Mouse (Mus musculus): ENCODE data around the gene Rnase2b. TPM values are rescaled to one million over a fixed set of nuclear protein-coding genes. Genes with fewer than 3 reads are reported as not detected.
"Not testable (repeated sequence)": the region's sequence is repeated elsewhere in the genome, so short reads cannot be mapped to it uniquely, and the experiment has no call there.

The Rnase2b gene
- total and polyA plus RNA-seq, 2 experiments from 2014 or later, result not detected

DNA sequence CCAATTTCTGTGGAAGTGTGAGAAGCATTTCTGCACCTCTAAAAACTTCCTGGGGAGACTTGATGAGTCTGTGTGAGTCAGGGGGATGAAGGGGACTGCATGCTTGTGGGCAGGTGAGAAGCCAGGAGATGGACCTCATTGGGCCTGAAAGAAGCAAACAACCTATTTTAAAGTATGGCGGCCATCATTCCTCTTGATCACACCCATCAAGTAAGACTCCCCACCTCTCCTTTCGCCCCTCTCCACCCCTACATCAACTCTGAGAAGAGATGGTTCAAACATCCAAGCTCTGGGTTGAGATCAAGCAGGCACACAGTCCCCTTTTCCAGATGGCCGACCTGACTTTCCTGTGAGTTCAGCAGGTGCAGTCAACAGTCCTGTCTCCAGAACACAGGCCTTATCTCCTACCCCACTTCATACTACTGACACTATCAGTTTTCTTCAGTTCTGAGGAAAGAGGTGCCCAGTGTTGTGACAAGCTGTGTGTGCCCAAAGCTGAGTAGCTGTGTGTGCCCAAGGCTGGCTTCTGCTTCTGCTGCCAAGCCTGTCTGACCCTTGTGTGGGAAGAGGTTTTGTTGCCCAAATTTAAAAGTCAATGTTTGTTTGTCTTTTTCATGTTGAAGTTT lies 11.7 kb upstream of the Rnase2b start:
- Histone ChIP-seq H3K4me3 (ENCODE audit: low read depth, low read length) (no peak overlapping the region), H3K27me3 (ENCODE audit: insufficient read depth, low read length) (no peaks in the 10 kb centered on the region), H3K4me1 (ENCODE audit: insufficient read depth) (no peaks in the 10 kb centered on the region), H3K36me3 (ENCODE audit: insufficient read depth) (no peaks in the 10 kb centered on the region), H3K9ac (no peak overlapping the region), H3K27ac (ENCODE audit: low read depth, low read length) (no peak overlapping the region), H3K9me3 (ENCODE audit: low read length) (no peaks in the 10 kb centered on the region), H3K4me2 (ENCODE audit: low read depth) (no peak overlapping the region)
- DNase-seq, result no peak
- WGBS, result 91% methylated on average over 3 of the region's 3 CpGs
- TF ChIP-seq CTCF (IDR thresholded peaks at IDR 0.05; ENCODE audit: low read depth), result no peak
- ATAC-seq, result no peak

DNA sequence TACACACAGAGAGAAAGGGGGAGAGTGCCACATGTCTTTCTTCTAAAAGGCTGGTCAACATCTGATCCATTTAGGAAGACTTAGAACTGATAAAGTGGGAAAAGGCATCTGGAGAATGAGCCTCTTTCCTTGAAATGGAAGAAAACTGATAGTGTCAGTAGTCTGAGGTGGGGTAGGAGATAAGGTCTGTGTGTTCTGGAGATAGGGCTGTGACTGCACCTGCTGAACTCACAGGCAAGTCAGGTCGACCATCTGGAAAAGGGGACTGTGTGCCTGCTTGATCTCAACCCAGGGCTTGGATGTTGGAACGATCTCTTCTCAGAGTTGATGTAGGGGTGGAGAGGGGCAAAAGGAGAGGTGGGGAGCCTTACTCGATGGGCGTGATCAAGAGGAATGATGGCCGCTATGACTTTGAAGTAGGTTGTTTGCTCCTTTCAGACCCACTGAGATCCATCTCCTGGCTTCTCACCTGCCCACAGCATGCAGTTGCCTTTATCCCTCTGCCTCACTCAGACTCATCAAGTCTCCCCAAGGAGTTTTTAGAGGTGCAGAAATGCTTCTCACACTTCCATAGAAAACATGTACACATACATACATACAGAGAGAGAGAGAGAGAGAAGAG lies 9.7 kb upstream of the Rnase2b start:
- H3K4me3 ChIP-seq (ENCODE audit: low read depth, low read length), result no peak overlapping the region
- no peaks in the 10 kb centered on the region for H3K27me3 ChIP-seq (ENCODE audit: insufficient read depth, low read length)
- H3K27ac ChIP-seq (ENCODE audit: low read depth, low read length), result no peak overlapping the region
- DNase-seq (no peak), ATAC-seq (no peak)
- H3K4me2 ChIP-seq (ENCODE audit: low read depth), result no peak overlapping the region
- no peak overlapping the region for H3K9ac ChIP-seq
- no peaks in the 10 kb centered on the region for H3K9me3 ChIP-seq (ENCODE audit: low read length)
- no peak for TF ChIP-seq CTCF (IDR thresholded peaks at IDR 0.05; ENCODE audit: low read depth)
- no peaks in the 10 kb centered on the region for H3K4me1 ChIP-seq (ENCODE audit: insufficient read depth)
- WGBS, result 89% methylated on average over 5 of the region's 5 CpGs
- no peaks in the 10 kb centered on the region for H3K36me3 ChIP-seq (ENCODE audit: insufficient read depth)

DNA sequence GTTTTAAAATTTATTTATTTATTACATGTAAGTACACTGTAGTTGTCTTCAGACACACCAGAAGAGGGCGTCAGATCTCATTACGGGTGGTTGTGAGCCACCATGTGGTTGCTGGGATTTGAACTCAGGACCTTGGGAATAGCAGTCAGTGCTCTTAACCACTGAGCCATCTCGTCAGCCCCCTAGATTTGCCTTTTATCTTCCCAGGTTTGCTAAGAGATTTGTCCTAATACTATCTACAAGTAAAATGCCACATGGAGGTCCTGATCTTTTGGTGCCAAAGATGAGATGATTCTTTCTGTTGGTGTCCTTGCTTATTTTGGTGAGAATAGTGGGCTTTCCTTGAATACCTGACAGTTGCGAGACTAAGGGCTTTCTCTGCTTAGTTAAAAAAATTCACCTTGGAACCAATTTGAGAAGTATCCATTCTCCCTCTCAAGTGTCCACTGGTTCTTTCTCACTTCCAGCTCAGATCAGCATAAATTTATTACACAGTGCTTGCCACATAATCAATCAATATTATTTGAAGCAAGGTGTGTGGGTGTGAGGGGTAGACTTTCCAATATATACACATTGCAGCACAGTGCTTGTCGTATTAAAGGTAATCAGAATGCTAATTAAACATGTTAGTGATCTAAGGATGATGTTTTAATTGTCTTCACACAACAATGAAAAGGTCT lies 5.9 kb upstream of the Rnase2b start:
- ATAC-seq (no peak), DNase-seq (no peak)
- Histone ChIP-seq H3K27me3 (ENCODE audit: insufficient read depth, low read length) (no peaks in the 10 kb centered on the region), H3K4me3 (ENCODE audit: low read depth, low read length) (no peak overlapping the region), H3K9ac (no peak overlapping the region), H3K27ac (ENCODE audit: low read depth, low read length) (no peak overlapping the region), H3K36me3 (ENCODE audit: insufficient read depth) (no peaks in the 10 kb centered on the region), H3K4me1 (ENCODE audit: insufficient read depth) (no peaks in the 10 kb centered on the region), H3K9me3 (ENCODE audit: low read length) (no peaks in the 10 kb centered on the region), H3K4me2 (ENCODE audit: low read depth) (no peak overlapping the region)
- WGBS, result 87% methylated on average over 5 of the region's 5 CpGs
- no peak for TF ChIP-seq CTCF (IDR thresholded peaks at IDR 0.05; ENCODE audit: low read depth)

DNA sequence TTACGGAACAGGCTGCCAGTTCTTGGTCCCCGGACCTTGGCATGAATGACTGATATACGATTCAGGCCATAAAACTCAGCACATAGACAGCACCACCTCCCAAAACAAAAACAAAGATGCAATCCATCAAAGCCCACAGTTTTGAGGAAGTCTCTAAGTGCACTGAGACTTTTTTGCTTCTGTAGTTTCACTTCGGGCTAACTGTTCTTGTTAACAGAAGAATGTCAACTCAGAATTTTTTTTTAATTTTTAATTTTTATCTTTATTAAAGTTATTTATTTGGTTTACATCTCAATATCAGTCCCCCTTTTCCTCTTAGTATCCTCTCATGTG lies 5.4 kb upstream of the Rnase2b start:
- no peaks in the 10 kb centered on the region for H3K36me3 ChIP-seq (ENCODE audit: insufficient read depth)
- no peak overlapping the region for H3K9ac ChIP-seq
- no peak for ATAC-seq
- no peaks in the 10 kb centered on the region for H3K4me1 ChIP-seq (ENCODE audit: insufficient read depth)
- H3K4me2 ChIP-seq (ENCODE audit: low read depth), result no peak overlapping the region
- H3K27me3 ChIP-seq (ENCODE audit: insufficient read depth, low read length), result no peaks in the 10 kb centered on the region
- WGBS, result 77% methylated on average over 4 of the region's 4 CpGs
- no peaks in the 10 kb centered on the region for H3K9me3 ChIP-seq (ENCODE audit: low read length)
- no peak for DNase-seq
- TF ChIP-seq CTCF (IDR thresholded peaks at IDR 0.05; ENCODE audit: low read depth), result no peak
- H3K27ac ChIP-seq (ENCODE audit: low read depth, low read length), result no peak overlapping the region
- no peak overlapping the region for H3K4me3 ChIP-seq (ENCODE audit: low read depth, low read length)

DNA sequence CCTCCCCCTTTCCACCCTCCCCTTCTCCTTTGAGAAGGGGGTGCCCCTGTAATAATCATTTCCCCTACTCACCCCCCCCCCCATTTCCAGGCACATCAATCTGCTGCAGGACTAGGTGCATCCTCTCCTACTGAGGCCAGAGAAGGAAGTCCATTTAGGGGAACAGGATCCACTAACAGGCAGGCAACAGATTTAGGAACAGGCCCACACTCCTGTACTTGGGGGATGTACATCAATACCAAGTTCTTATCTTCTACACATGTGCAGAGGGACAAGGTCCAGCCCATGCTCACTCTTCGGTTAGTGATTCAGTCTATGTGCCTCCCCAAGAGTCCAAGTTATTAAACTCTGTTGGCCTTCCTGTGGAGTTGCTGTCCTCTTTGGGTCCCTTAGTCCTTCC lies 5.0 kb upstream of the Rnase2b start:
- Histone ChIP-seq H3K4me3 (ENCODE audit: low read depth, low read length) (no peak overlapping the region), H3K9ac (no peak overlapping the region), H3K4me1 (ENCODE audit: insufficient read depth) (no peaks in the 10 kb centered on the region), H3K9me3 (ENCODE audit: low read length) (no peaks in the 10 kb centered on the region), H3K36me3 (ENCODE audit: insufficient read depth) (no peaks in the 10 kb centered on the region), H3K27ac (ENCODE audit: low read depth, low read length) (no peak overlapping the region), H3K27me3 (ENCODE audit: insufficient read depth, low read length) (no peaks in the 10 kb centered on the region), H3K4me2 (ENCODE audit: low read depth) (no peak overlapping the region)
- DNase-seq (no peak), ATAC-seq (no peak)
- TF ChIP-seq CTCF (IDR thresholded peaks at IDR 0.05; ENCODE audit: low read depth), result no peak
- 100% methylated on average over 1 of the region's 1 CpGs for WGBS

DNA sequence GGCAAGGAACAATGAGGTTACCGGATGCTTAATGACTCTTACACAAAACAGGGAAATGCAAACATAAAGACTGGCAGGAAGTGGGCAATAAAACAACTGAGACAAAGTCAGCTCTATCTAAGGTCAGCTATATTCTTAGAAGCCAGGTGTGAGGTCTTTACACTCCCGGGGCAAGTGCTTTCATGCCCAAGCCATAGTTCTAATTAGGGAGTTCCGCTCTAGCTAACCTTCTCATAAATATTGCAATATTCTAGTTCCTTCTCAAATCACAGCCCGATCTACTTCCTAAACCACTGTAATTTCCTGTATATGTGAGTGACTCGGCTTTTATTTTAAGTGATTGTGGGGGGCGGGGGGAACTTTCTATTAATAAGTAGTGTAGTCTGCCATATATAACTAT lies 1.3 kb downstream of the Rnase2b start:
- H3K27ac ChIP-seq (ENCODE audit: low read depth, low read length); H3K4me1 ChIP-seq (ENCODE audit: insufficient read depth); H3K9ac ChIP-seq; H3K36me3 ChIP-seq (ENCODE audit: insufficient read depth); H3K4me2 ChIP-seq (ENCODE audit: low read depth); H3K9me3 ChIP-seq (ENCODE audit: low read length); ATAC-seq; DNase-seq; H3K4me3 ChIP-seq (ENCODE audit: low read depth, low read length); H3K27me3 ChIP-seq (ENCODE audit: insufficient read depth, low read length): not testable (repeated sequence)
- WGBS, result 87% methylated on average over 6 of the region's 6 CpGs

DNA sequence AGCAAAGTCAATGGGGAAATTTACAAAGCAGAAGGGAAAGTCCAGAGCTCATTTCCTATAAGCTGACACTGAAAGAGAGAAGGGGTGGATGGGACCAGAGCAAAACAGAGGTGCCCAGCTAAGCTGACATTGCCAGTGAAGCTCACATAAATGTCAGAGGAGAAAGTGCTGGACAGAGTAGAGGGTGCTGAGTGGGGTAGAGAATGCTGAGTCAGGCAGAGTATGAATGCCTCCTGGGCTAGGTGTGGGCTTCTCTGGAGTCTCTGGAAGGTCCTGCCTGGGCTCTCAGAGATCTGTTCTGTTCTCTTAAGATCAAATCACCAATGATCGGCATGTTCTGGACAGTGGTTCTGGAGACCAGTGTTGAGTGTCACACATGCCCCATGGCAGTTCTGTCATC lies 3.4 kb downstream of the Rnase2b start:
- Histone ChIP-seq H3K4me2 (ENCODE audit: low read depth) (no peak overlapping the region), H3K4me3 (ENCODE audit: low read depth, low read length) (no peak overlapping the region), H3K27ac (ENCODE audit: low read depth, low read length) (no peak overlapping the region), H3K9ac (no peak overlapping the region), H3K9me3 (ENCODE audit: low read length) (no peaks in the 10 kb centered on the region), H3K27me3 (ENCODE audit: insufficient read depth, low read length) (no peaks in the 10 kb centered on the region), H3K4me1 (ENCODE audit: insufficient read depth) (no peaks in the 10 kb centered on the region), H3K36me3 (ENCODE audit: insufficient read depth) (no peaks in the 10 kb centered on the region)
- ATAC-seq (no peak), DNase-seq (no peak)
- no peak for TF ChIP-seq CTCF (IDR thresholded peaks at IDR 0.05; ENCODE audit: low read depth)
- WGBS, result 90% methylated on average over 1 of the region's 1 CpGs
